Mouse (Mus musculus): ENCODE measurements around the gene Tspan2. TPM values are rescaled to one million over a fixed set of nuclear protein-coding genes. Genes with fewer than 3 reads are reported as not detected.

Gene Tspan2
- total RNA-seq (2023): 1 to 10 TPM; 2.9 to 3.2 TPM

DNA sequence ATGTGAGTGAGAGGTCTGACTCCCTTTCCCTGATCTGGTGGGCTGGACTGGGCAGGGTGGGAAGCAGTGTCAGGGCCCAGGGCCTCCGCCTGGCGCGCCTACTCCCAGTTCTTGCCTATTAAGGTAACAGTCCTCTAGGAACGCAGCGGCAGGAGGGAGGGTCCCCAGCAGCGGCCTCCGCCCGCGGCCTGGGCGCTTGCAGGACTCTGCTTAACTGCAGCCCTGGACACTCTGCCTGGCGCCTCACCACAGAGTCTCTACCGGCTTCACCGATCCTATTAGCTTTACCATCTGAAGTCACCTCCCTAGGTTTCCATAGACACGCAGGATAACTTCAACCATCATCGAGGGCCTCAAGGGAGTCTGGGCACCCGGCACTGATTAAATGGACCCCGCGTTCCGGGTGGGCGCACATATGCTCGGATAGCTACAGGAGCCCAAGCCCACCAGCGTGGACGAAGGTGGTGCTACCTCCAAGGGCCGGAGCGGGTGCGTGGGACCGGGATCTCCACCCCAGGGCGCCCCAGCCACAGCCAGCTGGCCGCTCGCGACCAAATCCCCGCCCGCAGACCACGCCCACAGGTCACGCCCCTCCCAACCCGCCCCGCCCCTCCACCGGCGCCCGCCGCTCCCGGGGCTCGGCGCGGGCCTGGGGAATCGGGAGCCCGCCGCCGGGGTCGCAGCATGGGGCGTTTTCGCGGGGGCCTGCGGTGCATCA lies at the start of gene Tspan2:
Tspan2 (plus strand) TSS at position 217 of the 718 bp plus-strand sequence.

DNA sequence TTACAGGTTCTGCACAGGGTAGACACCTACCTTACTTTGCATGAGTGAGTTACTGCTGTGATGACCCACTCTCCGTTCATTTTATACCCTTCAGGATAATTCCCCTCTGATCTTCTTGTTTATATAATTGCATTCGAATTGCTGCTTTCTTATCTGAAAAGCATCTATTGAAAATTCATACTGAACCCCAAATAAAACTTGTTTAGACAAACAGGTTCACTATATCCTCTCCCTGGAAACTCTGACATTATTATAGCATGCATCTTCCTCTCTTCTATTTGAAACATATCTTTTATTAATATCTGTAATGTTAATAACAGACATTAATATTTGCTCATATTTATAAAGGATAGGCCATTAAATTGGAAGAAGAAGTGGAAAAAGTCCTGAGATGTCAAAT lies 48.3 kb downstream of the Tspan2 start, which contains the start of gene Tshb:
Tshb (minus strand) TSS at position 101 of the 400 bp plus-strand sequence.

Other genes with a start within 250 kb of the Tspan2 start
- gene Tshb, start 48.2 kb downstream of the Tspan2 start, total RNA-seq (2023): not detected
- gene Sycp1, start 201.6 kb downstream of the Tspan2 start, total RNA-seq (2023): not detected
- not detected for gene Nr1h5, start 229.6 kb downstream of the Tspan2 start, total RNA-seq (2023)

Measured in monocyte, adult 59 days (primary cell).